Mouse (Mus musculus) adrenal gland, postnatal 4 days (tissue): ENCODE results near the gene Il27. TPM values are rescaled to one million over a fixed set of nuclear protein-coding genes. Genes with fewer than 3 reads are reported as not detected.

Experiments used
- microRNA-seq: library from miRNA; unstranded; fragments of <30 nt; microRNA quantifications from one replicate; pipeline ENCODE4 v1.2.0, GENCODE M21; 2021
- total RNA-seq, 2 experiments: library from RNA; stranded (reverse); gene quantifications; 2 replicates each; pipeline ENCODE4 v1.2.3; 2021

Il27 gene
- total RNA-seq, 2 experiments from 2014 or later = not detected

Small RNA genes within 50 kb of the gene (microRNA-seq; reads per million reads assigned to microRNA genes)
- gene Mir7059 = 1.6 reads per million

Other genes with a start within 250 kb of the Il27 start
- gene Lat, start 225.4 kb downstream of the Il27 start, total RNA-seq = 1 to 10 TPM; 1.4 to 2.5 TPM
- gene Spns1, start 217.5 kb downstream of the Il27 start, total RNA-seq = 10 to 100 TPM; 60.1 to 65.2 TPM
- 1 to 10 TPM; 5.8 to 7.6 TPM for gene Nfatc2ip, start 198.2 kb downstream of the Il27 start, total RNA-seq
- gene Cd19, start 180.1 kb downstream of the Il27 start, total RNA-seq = 1 to 10 TPM in 1 of 2 experiments, under 1 TPM in 1; 0.48 to 1.6 TPM
- 10 to 100 TPM; 52.1 to 63.2 TPM for gene Rabep2, start 166.2 kb downstream of the Il27 start, total RNA-seq
- gene Atp2a1, start 131.8 kb downstream of the Il27 start, total RNA-seq = 100 to 1,000 TPM in 1 of 2 experiments, 10 to 100 TPM in 1; 56.9 to 145 TPM
- 10 to 100 TPM; 59.2 to 60.9 TPM for gene Sh2b1, start 119.5 kb downstream of the Il27 start, total RNA-seq
- gene Tufm, start 107.6 kb downstream of the Il27 start, total RNA-seq = 100 to 1,000 TPM; 158 to 166 TPM
- 100 to 1,000 TPM; 109 to 127 TPM for gene Atxn2l, start 91.5 kb downstream of the Il27 start, total RNA-seq
- gene Eif3c, start 28.5 kb downstream of the Il27 start, total RNA-seq = 100 to 1,000 TPM; 255 to 260 TPM
- 1 to 10 TPM; 1.1 to 1.2 TPM for gene Apobr, start 10.0 kb downstream of the Il27 start, total RNA-seq
- 10 to 100 TPM; 30.7 to 32.1 TPM for gene Cln3, start 9.1 kb downstream of the Il27 start, total RNA-seq
- 10 to 100 TPM in 1 of 2 experiments, 1 to 10 TPM in 1; 7.5 to 15.3 TPM for gene Nupr1, start 35.9 kb upstream of the Il27 start, total RNA-seq
- 10 to 100 TPM; 30.4 to 33.5 TPM for gene Sgf29, start 54.4 kb upstream of the Il27 start, total RNA-seq
- gene Sult1a1, start 81.5 kb upstream of the Il27 start, total RNA-seq = 10 to 100 TPM; 24.0 to 45.6 TPM
- 10 to 100 TPM; 85.4 to 98.8 TPM for gene Bola2, start 100.5 kb upstream of the Il27 start, total RNA-seq
- 10 to 100 TPM; 18.4 to 18.9 TPM for gene Slx1b, start 100.8 kb upstream of the Il27 start, total RNA-seq
- 10 to 100 TPM; 15.5 to 18.9 TPM for gene Coro1a, start 112.8 kb upstream of the Il27 start, total RNA-seq
- 100 to 1,000 TPM; 162 to 172 TPM for gene Mapk3, start 164.7 kb upstream of the Il27 start, total RNA-seq
- 1 to 10 TPM; 9.3 to 9.5 TPM for gene Gdpd3, start 171.4 kb upstream of the Il27 start, total RNA-seq
- gene Ypel3, start 182.0 kb upstream of the Il27 start, total RNA-seq = 100 to 1,000 TPM; 112 to 122 TPM
- under 1 TPM; 0.65 to 0.90 TPM for gene Tbx6, start 186.5 kb upstream of the Il27 start, total RNA-seq
- gene Ppp4c, start 197.6 kb upstream of the Il27 start, total RNA-seq = 100 to 1,000 TPM; 134 to 142 TPM
- 10 to 100 TPM; 16.7 to 18.0 TPM for gene Fam57b, start 202.7 kb upstream of the Il27 start, total RNA-seq
- not detected for gene 4930451I11Rik, start 236.7 kb upstream of the Il27 start, total RNA-seq